ENCODE assay signal across 8 mouse cellular contexts in genomic region chr4:106980669-106981068, GRCm38 (mm10).
DNase-seq lines count a peak whose midpoint lies in the region; ATAC-seq and TF ChIP-seq lines count a peak whose summit lies in the region.
"Had no signal": no experiment of that assay in that cellular context is flagged by ENCODE, and none has a peak within 500 bp of the region (broad histone marks: within the 10 kb centered on the region; RNA-seq: fewer than 3 reads in every experiment).

No protein-coding gene starts in this region.

- DNase-seq in kidney, adult 9 months = no peak
- no peak for DNase-seq in gastrocnemius, postnatal 10 days
- DNase-seq in layer of hippocampus, adult 11-12 months (ENCODE audit: low spot score) = no peak

- peak overlapping the region; percentile 61; the same call in 1 of the 2 replicates for H3K27ac ChIP-seq in kidney, embryonic 14.5 days (ENCODE audit: low read depth, low read length)
- H3K27ac ChIP-seq in embryonic facial prominence, embryonic 12.5 days = peak overlapping the region; percentile 25; the same call in 1 of the 2 replicates
- peak overlapping the region; percentile 90 for H3K27ac ChIP-seq in intestine, postnatal 0 days (ENCODE audit: low read depth, low read length)
- H3K27ac ChIP-seq: macrophage had no signal

- H3K9ac ChIP-seq in kidney, embryonic 14.5 days (ENCODE audit: low read depth, low read length) = no peak overlapping the region
- H3K9ac ChIP-seq in embryonic facial prominence, embryonic 12.5 days = no peak overlapping the region
- 0 out of 2 replicates have a peak overlapping the region, but pooled peaks have one; percentile 26 for H3K9ac ChIP-seq in intestine, postnatal 0 days (ENCODE audit: low read depth, low read length)

- no peak for ATAC-seq in kidney, embryonic 14.5 days (ENCODE audit: low FRiP score, low TSS enrichment)
- ATAC-seq in embryonic facial prominence, embryonic 12.5 days (ENCODE audit: insufficient number of reproducible peaks, insufficient read depth, low FRiP score, low TSS enrichment) = no peak
- no peak for ATAC-seq in intestine, postnatal 0 days
- peak; percentile 56 for ATAC-seq in megakaryocyte-erythroid progenitor cell, adult 5-6 weeks (replicated peaks; ENCODE audit: low FRiP score, low TSS enrichment, poor library complexity, severe bottlenecking)

- TF ChIP-seq CTCF in intestine, postnatal 0 days (IDR thresholded peaks at IDR 0.05; ENCODE audit: low read depth) = 0 out of 2 replicates have a peak, but pooled peaks have one; percentile 17

- no peaks in the 10 kb centered on the region for H3K9me3 ChIP-seq in kidney, embryonic 14.5 days (ENCODE audit: control insufficient read depth, low read length)
- no peaks in the 10 kb centered on the region for H3K9me3 ChIP-seq in embryonic facial prominence, embryonic 12.5 days
- H3K9me3 ChIP-seq in intestine, postnatal 0 days (ENCODE audit: control insufficient read depth) = no peaks in the 10 kb centered on the region

- H3K4me3 ChIP-seq in kidney, embryonic 14.5 days (ENCODE audit: low read length) = no peak overlapping the region
- H3K4me3 ChIP-seq in embryonic facial prominence, embryonic 12.5 days = no peak overlapping the region
- no peak overlapping the region for H3K4me3 ChIP-seq in intestine, postnatal 0 days (ENCODE audit: low read depth, low read length)

- H3K27me3 ChIP-seq in kidney, embryonic 14.5 days (ENCODE audit: control insufficient read depth, insufficient read depth, low read length) = no peaks in the 10 kb centered on the region
- H3K27me3 ChIP-seq in embryonic facial prominence, embryonic 12.5 days = no peaks in the 10 kb centered on the region
- H3K27me3 ChIP-seq in intestine, postnatal 0 days (replicated peaks; ENCODE audit: control insufficient read depth, insufficient read depth, low read length) = no peaks in the 10 kb centered on the region

- WGBS in kidney, embryonic 14.5 days = 24% methylated on average over 7 of the region's 7 CpGs
- 25% methylated on average over 7 of the region's 7 CpGs for WGBS in embryonic facial prominence, embryonic 12.5 days
- 23% methylated on average over 7 of the region's 7 CpGs for WGBS in intestine, postnatal 0 days

- H3K4me2 ChIP-seq in kidney, embryonic 14.5 days (replicated peaks; ENCODE audit: low read depth, low read length) = no peak overlapping the region
- no peak overlapping the region for H3K4me2 ChIP-seq in embryonic facial prominence, embryonic 12.5 days (replicated peaks)
- 0 out of 2 replicates have a peak overlapping the region, but pooled peaks have one; percentile 9 for H3K4me2 ChIP-seq in intestine, postnatal 0 days (replicated peaks; ENCODE audit: low read depth)

- H3K4me1 ChIP-seq in kidney, embryonic 14.5 days (ENCODE audit: control insufficient read depth, insufficient read depth, low read length) = peaks cover 83% of the 10 kb centered on the region
- H3K4me1 ChIP-seq in embryonic facial prominence, embryonic 12.5 days = peaks cover 95% of the 10 kb centered on the region
- peaks cover 35% of the 10 kb centered on the region for H3K4me1 ChIP-seq in intestine, postnatal 0 days (replicated peaks; ENCODE audit: control insufficient read depth, insufficient read depth, low read length)

- 0 out of 2 replicates have a peak, but pooled peaks cover 2% of the 10 kb centered on the region for H3K36me3 ChIP-seq in kidney, embryonic 14.5 days (ENCODE audit: control insufficient read depth, insufficient read depth, low read length)
- H3K36me3 ChIP-seq in embryonic facial prominence, embryonic 12.5 days = 0 out of 2 replicates have a peak, but pooled peaks cover 5% of the 10 kb centered on the region
- H3K36me3 ChIP-seq in intestine, postnatal 0 days (ENCODE audit: control insufficient read depth, insufficient read depth) = no peaks in the 10 kb centered on the region

Comparison
In these comparisons a context has a peak if more than half of its experiments do, and no peak if none do; other contexts are left out.
1. H3K27ac ChIP-seq: peak in every context shown above with its lines; median percentile 90 in intestine, postnatal 0 days; 61 in kidney, embryonic 14.5 days; 25 in embryonic facial prominence, embryonic 12.5 days.